Mouse (Mus musculus) liver, embryonic 14.5 days (tissue): ENCODE measurements around the gene Klf5.

Experiments
- CTCF ChIP-seq: IDR thresholded peaks from 2 replicates; pipeline ENCODE4 v1.5.1; 2016; ENCODE audit warnings: antibody characterized with exemption, low read depth, control low read depth
- EP300 ChIP-seq: IDR thresholded peaks from 2 replicates; pipeline ENCODE4 v1.6.1; 2016; ENCODE audit warnings: antibody characterized with exemption, low read depth

- no peak for TF ChIP-seq CTCF
- no peak for TF ChIP-seq EP300
These were observed 55.6 kb downstream of the Klf5 start for GRCm38 (mm10) chr14:99354046-99354445.
